Mouse (Mus musculus) bone marrow macrophage, adult 2 months (primary cell): ENCODE data around the gene Pitx2. TPM values are rescaled to one million over a fixed set of nuclear protein-coding genes. Genes with fewer than 3 reads are reported as not detected.

Experiments
- H3K27ac ChIP-seq: 2 replicates; pipeline ENCODE4 v1.5.1; 2012; ENCODE audit warnings: low read depth, low read length; ENCODE audit not compliant: insufficient read depth
- H3K4me1 ChIP-seq: 2 replicates; pipeline ENCODE4 v1.6.1; 2012; ENCODE audit warnings: low read length; ENCODE audit not compliant: control insufficient read depth, insufficient read depth
- H3K4me3 ChIP-seq: 2 replicates; pipeline ENCODE4 v1.5.1; 2012; ENCODE audit warnings: mild to moderate bottlenecking, low read length, moderate library complexity; ENCODE audit not compliant: insufficient read depth
- CTCF ChIP-seq: IDR thresholded peaks from 2 replicates; pipeline ENCODE4 v1.5.1; 2012; ENCODE audit warnings: low read depth, mild to moderate bottlenecking, low read length, moderate library complexity
- POLR2A ChIP-seq: IDR thresholded peaks from 2 replicates; pipeline ENCODE4 v1.6.1; 2012; ENCODE audit warnings: mild to moderate bottlenecking, low read depth, low read length, borderline replicate concordance
- polyA plus RNA-seq: library from polyadenylated mRNA; stranded (reverse); fragments of >200 nt; gene quantifications from 2 replicates; pipeline ENCODE4 v1.2.4, GENCODE M21; 2012; ENCODE audit not compliant: missing spikeins, insufficient read depth, insufficient read length

Pitx2 gene
- not detected in 2 replicates for polyA plus RNA-seq

DNA sequence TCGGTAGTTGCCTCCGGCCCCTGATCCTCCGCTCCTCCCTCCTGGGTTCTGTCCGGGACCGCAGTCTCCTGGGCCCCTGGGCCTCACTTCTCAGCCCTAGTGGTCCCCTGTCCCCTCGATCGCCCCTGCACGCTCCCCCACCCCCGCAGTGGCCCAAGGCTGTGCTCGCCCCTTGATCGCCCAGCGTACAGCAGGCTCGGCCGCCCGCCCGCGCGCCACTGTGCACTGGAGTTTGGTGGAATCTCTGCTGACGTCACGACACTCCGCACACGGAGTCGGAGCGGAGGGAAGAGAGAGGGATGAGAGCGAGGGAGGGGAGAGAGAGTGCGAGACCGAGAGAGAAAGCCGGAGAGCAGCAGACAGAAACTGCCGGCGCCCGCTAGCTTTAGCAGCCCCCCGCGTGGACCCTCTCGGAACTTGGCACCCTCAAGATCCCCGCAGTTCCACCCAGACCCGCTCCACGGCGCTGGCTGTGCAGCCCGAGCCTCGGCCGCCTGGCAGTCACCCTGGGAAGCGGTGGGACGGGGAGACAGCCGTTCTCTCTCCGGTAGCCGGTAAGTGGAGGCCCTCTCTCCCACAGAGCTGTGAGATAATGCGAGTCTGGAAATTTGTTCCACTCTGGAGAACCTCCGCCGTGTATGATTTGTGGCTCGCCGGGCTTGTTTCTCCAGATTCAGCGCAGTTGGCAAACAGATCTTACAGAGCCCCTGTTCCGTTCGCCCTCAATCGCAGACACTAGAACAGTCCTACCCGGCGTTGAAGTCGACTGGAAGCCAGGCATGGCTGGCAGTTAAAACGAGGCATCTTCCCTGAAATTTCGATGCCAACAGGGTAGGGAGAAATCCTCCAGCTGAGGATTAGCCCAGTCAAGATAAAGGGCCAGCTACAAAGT lies at the start of gene Pitx2:
Gene Pitx2 (plus strand): TSS at position 270 of the 892 bp plus-strand sequence.
- TF ChIP-seq CTCF (no peak), POLR2A (no peak)
- Histone ChIP-seq H3K4me3 (no peak within 1 kb of the TSS), H3K4me1 (no peaks in the 10 kb centered on the region), H3K27ac (no peak within 1 kb of the TSS)

DNA sequence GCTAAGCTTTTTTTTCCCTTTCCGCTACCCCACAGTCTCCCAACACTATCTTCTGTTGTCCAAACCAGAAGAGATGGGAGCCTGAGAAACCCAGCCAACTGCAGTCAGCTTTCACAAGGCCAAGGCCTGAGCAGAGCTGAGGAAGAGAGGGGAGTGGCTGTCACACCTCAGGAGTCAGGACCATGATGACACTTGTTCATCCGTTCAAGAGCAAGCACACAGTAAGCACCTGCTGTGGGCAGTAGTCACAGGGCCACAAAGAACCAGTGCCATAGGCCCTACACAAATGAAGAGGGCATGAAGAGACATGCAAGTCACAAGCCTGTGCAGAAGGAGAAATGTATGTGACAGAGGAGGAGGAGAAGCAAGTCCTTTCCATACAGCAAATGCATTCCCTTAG lies 49.7 kb upstream of the Pitx2 start:
- Histone ChIP-seq H3K4me1 (no peaks in the 10 kb centered on the region), H3K27ac (no peak overlapping the region), H3K4me3 (no peak overlapping the region)
- TF ChIP-seq POLR2A (no peak), CTCF (no peak)

GRCm38 (mm10) chr3:129151096-129151685 lies 48.5 kb upstream of the Pitx2 start:
- Histone ChIP-seq H3K4me3 (no peak overlapping the region), H3K4me1 (no peaks in the 10 kb centered on the region), H3K27ac (no peak overlapping the region)
- no peak for TF ChIP-seq CTCF
- TF ChIP-seq POLR2A = no peak

DNA sequence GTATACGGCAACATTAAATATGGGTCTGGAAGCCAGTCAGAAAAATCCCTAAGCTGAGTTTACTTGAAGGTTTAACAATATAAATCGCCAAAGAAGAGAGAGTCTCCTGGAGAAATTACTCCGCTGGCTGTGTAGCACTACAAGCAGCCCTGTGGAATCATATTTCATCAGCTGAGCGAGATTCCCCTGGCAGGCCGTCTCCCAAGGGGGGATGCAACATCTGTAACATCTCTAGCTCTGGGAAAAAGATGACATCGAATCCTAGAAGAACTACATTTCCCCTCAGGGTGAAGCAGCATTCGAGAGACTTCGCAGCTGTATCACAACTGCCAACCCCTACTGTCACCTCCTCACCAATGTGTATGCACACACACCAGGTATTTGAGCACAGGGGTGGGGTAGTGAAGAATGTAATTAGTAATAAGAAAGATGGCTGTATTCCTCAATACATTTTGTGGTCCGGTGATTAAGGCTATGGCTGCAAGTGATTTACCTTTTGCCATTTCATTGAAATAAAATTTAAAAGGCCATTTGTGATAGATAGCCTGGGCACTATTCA lies 40.8 kb upstream of the Pitx2 start:
- Histone ChIP-seq H3K4me1 (no peaks in the 10 kb centered on the region), H3K27ac (no peak overlapping the region), H3K4me3 (no peak overlapping the region)
- no peak for TF ChIP-seq POLR2A
- TF ChIP-seq CTCF = no peak

- Histone ChIP-seq H3K4me1 (no peaks in the 10 kb centered on the region), H3K27ac (no peak overlapping the region), H3K4me3 (no peak overlapping the region)
- TF ChIP-seq CTCF (no peak), POLR2A (no peak)
Measured at GRCm38 (mm10) chr3:129161333-129162035, 38.2 kb upstream of the Pitx2 start.

DNA sequence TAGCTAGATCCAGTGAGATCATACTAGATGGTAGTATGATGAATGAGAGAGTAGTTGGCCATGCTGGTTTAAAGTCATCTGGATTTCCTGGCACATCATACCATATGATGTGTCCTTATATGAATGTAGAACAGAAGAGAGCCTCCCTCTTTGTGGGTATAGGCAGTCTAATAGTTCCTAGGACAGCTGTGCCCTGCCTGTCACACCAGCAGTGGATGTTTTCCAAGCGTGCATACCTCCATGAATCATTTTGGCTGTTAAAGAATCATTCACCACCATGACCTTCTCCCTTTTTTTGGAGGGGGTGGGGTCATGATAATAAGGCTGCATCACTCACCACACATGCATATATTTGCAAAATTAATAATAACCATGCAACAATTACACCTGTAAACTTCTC lies 35.4 kb upstream of the Pitx2 start:
- Histone ChIP-seq H3K4me1 (no peaks in the 10 kb centered on the region), H3K4me3 (no peak overlapping the region), H3K27ac (no peak overlapping the region)
- TF ChIP-seq CTCF = no peak
- no peak for TF ChIP-seq POLR2A

DNA sequence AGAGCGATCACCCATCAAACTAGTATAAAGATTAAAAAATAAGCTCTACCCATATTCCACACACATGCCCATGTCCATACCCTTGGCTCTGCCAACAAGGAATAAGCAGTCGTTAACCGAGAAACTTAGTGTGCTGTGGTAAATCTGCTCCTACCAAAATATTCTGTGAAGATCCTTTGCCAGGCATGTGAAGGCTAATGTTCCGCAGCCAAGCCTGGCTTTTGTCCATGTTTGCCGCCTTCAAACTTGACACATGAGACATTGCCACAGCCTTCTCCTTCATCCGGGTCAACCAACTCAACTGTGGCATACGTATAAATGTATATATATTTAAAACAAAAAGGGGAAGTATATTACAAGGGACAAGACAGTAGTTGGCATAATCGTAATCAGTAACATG lies 34.0 kb upstream of the Pitx2 start:
- TF ChIP-seq POLR2A = no peak
- TF ChIP-seq CTCF = no peak
- no peak overlapping the region for H3K27ac ChIP-seq
- no peaks in the 10 kb centered on the region for H3K4me1 ChIP-seq
- no peak overlapping the region for H3K4me3 ChIP-seq

GRCm38 (mm10) chr3:129166684-129167083 lies 33.0 kb upstream of the Pitx2 start:
- no peak overlapping the region for H3K27ac ChIP-seq
- TF ChIP-seq CTCF (no peak), POLR2A (no peak)
- no peak overlapping the region for H3K4me3 ChIP-seq
- H3K4me1 ChIP-seq = no peaks in the 10 kb centered on the region

- Histone ChIP-seq H3K4me1 (no peaks in the 10 kb centered on the region), H3K4me3 (no peak overlapping the region), H3K27ac (no peak overlapping the region)
- TF ChIP-seq POLR2A (no peak), CTCF (no peak)
Measured at GRCm38 (mm10) chr3:129170416-129170815, 29.3 kb upstream of the Pitx2 start.
